Mouse (Mus musculus): Measurements from ENCODE around the gene Mt1.
"Not testable (repeated sequence)": the region's sequence is repeated elsewhere in the genome, so short reads cannot be mapped to it uniquely, and the experiment has no call there.

Mt1 gene
- long read RNA-seq, experiment 1, transcript Mt1-201 (3 exons, 549 nt) = major isoform, 125 of 127 reads
- long read RNA-seq, experiment 1, partial matches to known transcripts = 0 of 127 reads
- long read RNA-seq, experiment 1, other reads (novel, unspliced or antisense) = 0 of 127 reads
- long read RNA-seq, experiment 2, transcript Mt1-201 (3 exons, 549 nt) = major isoform, 267 of 272 reads
- long read RNA-seq, experiment 2, partial matches to known transcripts = 1 of 272 reads
- long read RNA-seq, experiment 2, other reads (novel, unspliced or antisense) = 0 of 272 reads

DNA sequence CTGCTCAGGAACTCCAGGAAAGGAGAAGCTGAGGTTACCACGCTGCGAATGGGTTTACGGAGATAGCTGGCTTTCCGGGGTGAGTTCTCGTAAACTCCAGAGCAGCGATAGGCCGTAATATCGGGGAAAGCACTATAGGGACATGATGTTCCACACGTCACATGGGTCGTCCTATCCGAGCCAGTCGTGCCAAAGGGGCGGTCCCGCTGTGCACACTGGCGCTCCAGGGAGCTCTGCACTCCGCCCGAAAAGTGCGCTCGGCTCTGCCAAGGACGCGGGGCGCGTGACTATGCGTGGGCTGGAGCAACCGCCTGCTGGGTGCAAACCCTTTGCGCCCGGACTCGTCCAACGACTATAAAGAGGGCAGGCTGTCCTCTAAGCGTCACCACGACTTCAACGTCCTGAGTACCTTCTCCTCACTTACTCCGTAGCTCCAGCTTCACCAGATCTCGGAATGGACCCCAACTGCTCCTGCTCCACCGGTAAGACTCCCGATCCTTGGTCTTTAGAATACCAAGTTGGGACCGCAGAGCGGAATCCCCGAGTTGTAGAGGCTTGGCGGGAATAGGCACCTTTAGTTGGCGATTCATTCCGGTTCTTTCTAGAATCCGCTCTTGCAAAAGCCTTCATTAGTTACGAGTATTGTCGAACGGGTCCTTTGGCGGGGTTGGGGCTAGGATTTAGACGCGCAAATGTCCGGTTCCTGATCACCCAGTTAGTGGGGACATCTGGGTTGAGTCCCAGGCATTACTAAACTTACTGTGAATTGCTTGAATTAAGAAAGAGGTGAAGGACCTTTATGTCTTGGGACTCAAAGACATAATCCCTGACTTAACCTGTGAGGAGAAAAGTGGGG lies at the start of gene Mt1:
TSS of gene Mt1 (plus strand) at position 226 of the 856 bp plus-strand sequence.
- intact Hi-C loops (cut with DNase I) = no loop called here

DNA sequence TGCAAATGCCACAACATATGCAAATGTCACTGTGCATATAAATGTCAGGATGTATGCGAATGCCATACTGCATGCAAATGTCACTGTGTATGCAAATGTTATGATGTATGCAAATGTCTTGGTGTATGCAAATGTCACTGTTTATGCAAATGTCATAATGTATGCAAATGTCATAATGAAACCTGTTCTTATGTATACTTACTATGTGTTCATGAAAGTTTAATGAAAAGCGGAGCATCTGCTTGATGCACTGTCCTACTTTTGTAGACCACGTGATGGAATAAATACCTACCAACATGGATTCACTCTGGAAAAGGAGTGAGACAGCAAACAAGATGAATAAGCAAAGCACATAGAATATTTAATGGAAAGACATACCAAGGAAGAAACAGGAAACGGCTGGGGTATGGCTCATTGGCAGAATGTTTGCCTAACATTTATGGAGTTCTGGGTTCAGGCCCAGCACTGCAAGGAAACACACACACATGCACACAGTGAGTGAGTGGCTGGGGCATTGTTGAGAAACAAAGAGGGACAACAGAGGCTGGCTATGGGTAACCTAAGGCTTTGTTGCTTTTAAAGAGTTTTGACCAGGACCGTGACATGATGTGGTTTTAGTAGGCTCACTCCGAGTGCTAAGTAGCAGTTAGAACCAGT lies 49.6 kb upstream of the Mt1 start:
- intact Hi-C loops (cut with DNase I) = no loop called here

DNA sequence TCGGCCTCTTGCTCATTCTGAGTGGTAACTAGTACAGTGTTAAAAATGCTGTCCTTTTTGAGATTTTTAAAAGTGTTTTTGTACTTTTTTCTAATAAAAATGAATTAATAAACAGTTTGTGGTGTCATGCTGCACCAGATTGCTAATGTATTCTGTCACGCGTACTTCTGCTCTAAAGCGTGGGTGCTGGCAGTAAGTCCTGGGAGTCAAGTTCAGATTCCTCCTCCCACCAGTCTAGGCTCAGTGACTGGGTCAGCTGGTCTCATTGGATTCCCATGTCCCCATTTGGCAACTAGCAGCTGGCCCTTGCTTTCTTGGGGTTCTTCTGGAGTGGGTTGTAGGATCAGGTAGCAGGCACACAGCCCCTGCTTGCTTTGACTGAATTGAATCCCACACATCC lies 48.8 kb upstream of the Mt1 start:
- intact Hi-C loops (cut with DNase I) = no loop called here

DNA sequence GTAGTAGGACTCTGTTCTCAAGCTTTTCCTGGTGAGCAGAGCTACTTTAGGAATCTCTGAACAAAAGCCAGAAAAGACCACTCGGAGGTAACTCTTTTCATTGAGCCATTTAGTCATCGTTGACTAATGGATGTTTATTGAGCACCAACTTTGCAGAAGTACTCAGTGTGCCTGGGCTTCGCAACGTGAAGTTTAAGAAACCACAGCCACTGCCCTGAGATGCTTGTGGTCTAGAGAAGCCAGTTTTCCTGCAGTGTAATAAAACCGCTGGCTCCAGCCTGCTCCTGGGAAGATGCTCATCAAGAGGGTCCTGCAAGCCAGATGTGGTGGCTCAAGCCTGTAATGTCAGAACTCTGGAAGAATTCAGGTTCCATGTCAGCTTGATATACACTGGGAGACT lies 46.8 kb upstream of the Mt1 start:
- intact Hi-C loops (cut with DNase I) = no loop called here

DNA sequence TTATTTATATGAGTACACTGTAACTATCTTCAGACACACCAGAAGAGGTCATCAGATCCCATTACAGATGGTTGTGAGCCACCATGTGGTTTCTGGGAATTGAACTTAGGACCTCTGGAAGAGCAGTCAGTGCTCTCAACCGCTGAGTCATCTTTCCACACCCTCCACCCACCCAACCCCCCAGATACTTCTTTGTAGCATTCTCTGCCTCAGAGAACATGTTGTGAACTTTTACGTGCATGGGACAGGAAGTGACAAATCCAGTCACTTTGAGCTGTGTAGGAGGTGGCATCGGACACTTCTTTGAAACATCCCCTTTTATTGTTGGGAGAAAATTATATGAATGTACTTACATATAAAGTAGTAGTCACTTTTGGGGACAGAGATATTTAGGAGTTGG lies 44.3 kb upstream of the Mt1 start:
- intact Hi-C loops (cut with DNase I) = not testable (repeated sequence)

DNA sequence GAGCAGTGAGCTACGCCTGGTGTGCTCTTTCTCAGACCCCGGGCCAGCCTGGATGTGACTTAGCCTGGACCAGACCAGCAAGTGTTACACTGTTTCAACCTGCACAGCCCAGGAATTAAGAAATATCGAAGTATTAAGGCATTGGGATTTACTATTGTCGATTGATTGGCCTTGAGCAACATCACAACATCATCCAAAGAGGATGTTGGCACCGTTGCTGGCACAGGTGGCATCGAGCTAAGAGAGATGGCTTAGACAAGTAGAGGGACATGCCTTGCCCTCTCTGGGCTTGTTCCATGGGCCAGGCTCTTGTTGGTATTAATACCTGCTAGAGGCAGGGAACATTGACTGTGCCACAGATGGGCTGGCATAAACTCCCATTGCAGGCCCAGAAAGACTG lies 43.3 kb upstream of the Mt1 start:
- intact Hi-C loops (cut with DNase I) = no loop called here

DNA sequence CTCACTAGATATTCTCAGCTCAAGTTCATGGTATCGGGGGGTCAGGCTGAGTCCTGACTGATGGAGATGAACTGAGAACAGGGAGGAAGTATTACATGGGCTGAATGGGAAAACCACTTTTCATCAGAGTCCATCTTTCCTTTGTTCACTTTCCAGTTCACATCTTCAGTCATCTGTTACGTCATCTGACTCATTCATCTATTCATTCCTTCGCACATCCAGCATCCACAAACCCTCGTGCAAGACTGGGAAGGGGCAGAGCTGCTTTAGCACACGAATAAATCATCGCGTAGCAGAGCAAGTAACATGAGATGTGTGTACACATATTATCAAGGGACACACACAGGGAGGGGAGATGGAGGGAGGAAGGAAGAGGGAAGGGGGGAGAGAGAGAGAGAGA lies 42.7 kb upstream of the Mt1 start:
- intact Hi-C loops (cut with DNase I) = no loop called here

DNA sequence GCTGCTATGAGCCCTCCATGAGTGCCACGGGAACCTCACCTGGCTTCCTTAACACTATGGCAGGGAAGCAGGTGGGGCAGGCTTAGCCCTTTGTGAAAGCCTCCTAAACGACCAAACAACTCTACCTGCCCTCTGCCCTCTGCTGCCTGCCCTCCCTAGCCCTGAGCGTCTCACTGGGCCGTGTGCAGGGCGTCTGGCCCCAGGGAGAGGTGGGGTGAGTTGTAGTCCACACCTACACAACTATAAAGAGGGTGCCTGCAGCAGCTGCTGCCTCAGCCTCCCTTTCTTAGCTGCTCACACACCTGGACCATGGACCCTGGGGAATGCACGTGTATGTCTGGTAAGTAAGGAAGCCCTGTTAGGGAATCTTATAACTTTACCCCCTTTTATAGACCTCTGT lies 41.9 kb upstream of the Mt1 start, which contains the start of gene Mt4:
TSS of gene Mt4 (plus strand) at position 265 of the 400 bp plus-strand sequence.
- intact Hi-C loops (cut with DNase I) = no loop called here

DNA sequence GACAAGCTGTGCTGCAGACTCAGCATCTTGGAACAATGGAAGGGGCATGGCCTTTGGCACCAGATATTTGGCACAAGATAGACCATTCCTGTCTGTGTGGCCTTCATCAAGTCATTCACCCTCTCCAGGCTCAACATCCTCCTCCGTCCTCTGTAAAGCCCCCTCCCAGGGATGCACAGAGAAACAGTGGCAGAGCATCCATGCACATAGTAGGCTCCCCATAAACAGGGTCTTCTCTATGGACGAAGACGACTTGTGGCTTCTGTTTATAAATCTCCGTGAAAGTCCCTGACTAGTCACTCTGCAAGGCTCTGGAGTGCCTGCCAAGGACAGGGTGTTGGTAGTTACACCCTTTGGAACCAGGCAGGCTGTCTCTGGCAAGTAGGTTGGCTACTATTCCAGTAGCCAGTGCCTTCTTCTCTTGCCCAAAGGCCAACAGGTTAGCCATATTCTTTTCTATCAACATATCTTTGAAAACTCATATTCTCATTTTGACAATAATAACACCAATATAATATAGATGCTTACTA lies 38.6 kb upstream of the Mt1 start:
- intact Hi-C loops (cut with DNase I) = no loop called here

DNA sequence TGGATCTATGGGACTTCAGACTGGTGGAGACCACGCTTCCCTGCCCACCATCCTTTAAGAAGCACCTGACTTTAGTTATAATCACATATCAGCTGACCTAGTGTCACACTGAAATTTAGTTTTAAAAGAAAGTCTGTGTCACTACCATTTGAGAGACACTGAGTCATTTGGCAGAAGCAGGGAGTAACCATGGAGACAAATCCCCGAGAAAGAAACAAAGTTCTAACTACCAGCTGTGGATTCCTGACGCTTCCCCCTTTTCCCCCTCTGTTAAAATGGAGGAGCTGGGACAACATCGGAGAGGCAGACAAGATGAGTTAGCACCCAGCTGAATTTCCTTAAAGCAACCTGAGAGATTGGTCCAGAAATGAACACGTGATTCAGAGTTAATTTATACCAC lies 30.6 kb upstream of the Mt1 start:
- intact Hi-C loops (cut with DNase I) = no loop called here

DNA sequence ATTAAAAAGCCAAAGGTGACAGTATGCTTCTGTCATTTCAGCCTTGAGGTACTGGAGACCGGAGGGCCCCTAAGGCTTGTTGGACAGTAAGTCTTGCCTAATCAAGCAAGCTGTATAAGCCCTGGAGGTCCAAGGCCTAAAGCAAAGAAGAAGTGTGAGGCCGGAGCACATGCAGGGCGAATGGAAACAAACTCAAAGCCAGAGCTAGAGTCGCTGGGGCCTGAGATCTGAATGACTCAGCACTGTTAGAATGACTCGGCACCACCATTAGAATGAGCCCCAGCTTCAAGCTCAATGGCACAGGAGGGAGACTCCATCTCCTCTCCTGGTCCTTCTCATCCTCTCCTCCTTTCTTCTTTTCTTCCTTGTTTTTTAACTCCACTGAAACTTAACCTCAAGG lies 28.0 kb upstream of the Mt1 start:
- intact Hi-C loops (cut with DNase I) = loop anchor here (5.0 kb wide), 1 partner anchor 39 kb away; no protein-coding TSS in a partner anchor

DNA sequence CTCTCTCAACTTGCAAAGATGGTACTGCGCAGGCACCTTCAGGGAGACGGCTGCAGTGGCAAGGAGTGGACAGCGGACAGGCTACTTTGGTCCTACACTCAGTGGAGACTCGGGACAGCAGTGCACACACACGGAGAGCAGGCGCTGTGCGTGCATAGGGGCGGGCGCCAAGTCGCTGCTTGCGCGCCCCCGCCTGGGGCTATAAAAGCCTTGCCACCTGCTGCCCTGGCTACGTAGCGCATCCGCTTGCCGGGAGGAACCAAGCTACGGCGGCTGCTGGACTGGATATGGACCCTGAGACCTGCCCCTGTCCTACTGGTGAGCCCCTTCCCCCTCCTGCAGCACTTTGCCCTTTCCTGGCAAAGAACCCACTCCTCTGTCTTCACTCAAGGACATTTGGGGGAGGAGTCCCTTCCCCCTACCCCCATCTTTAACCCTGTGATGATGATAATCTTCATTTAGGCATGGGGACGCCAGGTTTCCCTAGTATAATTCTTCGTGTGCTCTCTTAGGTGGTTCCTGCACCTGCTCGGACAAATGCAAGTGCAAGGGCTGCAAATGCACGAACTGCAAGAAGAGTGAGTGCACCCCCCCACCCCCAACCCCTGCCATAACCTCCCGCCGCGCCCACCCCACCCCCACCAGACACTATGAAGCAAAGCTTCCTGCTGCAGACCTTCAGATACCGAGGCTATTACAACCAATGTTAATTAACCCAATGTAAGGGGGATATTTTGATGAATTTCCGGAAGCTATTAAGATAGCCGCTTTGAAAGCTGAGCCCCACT lies 26.2 kb upstream of the Mt1 start, which contains the start of gene Mt3:
TSS of gene Mt3 (plus strand) at position 95 of the 788 bp plus-strand sequence.
- intact Hi-C loops (cut with DNase I) = loop anchor here (5.0 kb wide), 1 partner anchor 40 kb away; no protein-coding TSS in a partner anchor

DNA sequence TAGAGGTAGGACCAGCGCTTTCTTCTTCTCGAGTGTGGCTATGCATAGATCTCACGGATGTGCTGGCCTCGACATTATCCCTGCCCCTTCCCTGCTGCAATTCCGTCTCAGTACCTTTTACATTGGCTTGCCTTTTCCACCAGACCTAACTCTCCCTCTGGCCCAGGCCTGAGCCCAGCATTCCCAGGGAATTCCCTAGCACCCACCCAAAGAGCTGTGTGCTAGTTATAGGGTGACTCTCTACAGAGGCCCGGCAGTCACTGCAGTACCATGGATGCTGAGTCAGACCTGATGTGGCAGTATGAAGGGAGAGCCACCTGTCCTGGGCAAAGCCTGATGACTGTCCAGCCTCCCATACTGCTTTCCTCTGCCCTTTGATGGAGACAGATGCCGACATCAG lies 25.4 kb upstream of the Mt1 start:
- intact Hi-C loops (cut with DNase I) = loop anchor here (5.0 kb wide), 1 partner anchor 41 kb away; no protein-coding TSS in a partner anchor

DNA sequence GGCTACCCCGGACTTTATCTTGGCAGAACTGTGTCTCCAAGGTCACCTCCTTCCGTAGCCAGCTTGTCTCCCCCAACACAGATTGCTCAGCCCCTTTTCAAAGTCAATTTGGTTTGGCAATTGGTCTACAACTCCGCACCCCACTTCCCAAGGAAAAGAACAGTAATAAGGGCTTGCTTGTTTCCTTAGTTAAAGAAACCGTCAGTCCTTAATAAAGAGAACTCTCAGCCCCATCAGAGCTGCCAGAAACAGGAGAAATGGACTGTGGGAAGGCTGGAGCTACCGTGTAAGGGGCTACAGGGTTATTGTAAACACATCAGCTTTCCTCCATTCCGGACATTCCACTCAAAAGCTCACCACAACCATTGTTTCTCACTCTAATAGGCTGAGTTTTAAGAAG lies 24.3 kb upstream of the Mt1 start:
- intact Hi-C loops (cut with DNase I) = loop anchor here (5.0 kb wide), 1 partner anchor 42 kb away; no protein-coding TSS in a partner anchor

DNA sequence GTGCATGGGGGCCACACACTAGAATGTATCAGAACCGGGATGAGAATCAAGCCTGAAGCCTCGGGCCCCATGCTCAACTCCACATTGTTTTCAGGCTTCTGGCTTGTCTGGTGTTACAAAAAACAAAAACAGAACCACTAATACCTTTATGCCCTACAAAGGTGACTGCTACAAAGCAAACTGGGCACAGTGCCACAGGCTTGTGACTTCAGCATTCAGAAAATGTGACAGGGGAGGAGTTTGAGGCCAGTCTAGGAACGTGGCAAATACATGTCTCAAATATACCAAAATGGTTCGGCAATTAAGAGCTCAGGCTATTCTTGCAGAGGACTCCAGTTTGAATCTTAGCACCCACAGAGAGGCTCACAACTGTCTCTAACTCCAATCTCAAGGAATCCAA lies 22.8 kb upstream of the Mt1 start:
- intact Hi-C loops (cut with DNase I) = no loop called here

DNA sequence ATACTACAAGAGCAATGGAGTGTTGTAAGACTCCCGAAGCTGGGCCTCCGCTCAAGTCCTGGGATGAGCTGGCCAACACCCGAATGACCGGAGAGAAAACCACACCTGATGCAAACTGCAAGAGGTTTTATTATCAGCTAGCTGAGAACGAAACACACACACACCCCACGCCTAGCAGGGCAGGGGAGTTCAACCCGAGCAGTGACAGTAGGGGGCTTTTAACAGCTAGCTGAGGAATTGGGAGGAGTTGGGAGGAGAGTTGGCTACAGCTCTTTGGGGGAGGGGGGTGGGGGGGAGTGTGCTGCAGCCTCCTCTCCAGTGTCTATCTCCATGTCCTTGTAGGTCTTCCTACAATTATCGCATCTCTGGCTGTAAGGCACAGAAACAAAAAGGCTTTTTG lies 13.1 kb upstream of the Mt1 start:
- intact Hi-C loops (cut with DNase I) = loop anchor here (2.0 kb wide), 1 partner anchor 33 kb away; no protein-coding TSS in a partner anchor

DNA sequence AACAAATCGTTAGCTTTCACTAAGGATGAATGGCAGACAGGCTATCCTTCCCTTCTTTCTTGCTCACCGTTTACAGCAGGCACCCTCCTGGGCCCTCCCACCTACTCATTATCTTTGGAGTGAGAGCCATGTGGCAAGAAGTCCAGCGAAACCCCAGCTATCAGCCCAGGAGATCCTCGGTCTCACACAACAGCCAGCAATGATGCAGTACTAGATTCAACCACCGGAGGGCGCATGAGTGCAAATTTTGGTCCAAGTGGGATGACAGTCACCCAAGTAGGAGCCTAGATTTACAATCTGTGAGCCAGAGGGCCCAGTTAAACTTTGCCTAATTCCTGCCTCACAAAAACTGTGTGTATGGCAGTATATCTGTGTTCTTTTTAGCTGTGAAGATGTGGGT lies 11.6 kb upstream of the Mt1 start:
- intact Hi-C loops (cut with DNase I) = loop anchor here (2.0 kb wide), 1 partner anchor 32 kb away; no protein-coding TSS in a partner anchor

DNA sequence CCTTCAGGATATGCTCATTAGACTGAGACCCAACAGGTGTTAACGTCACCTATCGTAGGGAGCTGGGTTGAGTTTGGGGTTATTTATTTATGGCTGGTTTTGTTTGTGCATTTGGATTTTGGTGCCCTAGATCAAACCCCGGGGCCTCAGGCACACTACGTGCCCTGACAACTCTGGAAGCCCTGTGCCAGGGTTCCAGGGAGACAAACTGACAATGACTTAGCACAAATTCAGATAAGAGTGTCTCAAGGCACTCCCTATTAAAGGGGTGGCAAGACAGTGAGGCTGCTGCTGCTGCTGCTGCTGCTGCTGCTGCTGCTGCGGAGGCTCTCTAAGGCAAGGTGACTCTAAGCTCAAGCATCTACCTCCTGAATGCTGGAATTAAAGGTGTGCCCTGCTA lies 9.3 kb upstream of the Mt1 start:
- intact Hi-C loops (cut with DNase I) = no loop called here

DNA sequence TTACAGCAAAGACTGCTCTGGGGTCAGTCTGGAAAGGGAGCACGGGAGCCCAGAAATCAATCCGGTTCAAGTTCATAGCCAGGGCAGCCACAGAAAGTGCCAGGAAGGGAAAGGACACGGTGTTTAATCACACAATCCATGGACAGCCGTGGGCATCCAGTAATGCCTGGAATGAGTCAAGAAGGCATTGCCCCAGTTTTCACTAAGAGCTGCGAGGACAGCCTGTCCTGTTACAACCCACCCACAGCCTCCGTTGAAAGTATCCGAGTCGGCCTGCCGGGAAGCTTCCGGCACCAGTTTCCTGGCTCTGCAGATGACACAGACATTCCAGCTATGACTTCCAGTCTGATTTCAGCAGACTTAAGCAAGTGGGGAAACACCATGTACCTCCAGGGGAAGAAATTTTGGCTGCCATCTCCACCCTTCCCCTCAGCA lies 7.5 kb upstream of the Mt1 start:
- intact Hi-C loops (cut with DNase I) = no loop called here

DNA sequence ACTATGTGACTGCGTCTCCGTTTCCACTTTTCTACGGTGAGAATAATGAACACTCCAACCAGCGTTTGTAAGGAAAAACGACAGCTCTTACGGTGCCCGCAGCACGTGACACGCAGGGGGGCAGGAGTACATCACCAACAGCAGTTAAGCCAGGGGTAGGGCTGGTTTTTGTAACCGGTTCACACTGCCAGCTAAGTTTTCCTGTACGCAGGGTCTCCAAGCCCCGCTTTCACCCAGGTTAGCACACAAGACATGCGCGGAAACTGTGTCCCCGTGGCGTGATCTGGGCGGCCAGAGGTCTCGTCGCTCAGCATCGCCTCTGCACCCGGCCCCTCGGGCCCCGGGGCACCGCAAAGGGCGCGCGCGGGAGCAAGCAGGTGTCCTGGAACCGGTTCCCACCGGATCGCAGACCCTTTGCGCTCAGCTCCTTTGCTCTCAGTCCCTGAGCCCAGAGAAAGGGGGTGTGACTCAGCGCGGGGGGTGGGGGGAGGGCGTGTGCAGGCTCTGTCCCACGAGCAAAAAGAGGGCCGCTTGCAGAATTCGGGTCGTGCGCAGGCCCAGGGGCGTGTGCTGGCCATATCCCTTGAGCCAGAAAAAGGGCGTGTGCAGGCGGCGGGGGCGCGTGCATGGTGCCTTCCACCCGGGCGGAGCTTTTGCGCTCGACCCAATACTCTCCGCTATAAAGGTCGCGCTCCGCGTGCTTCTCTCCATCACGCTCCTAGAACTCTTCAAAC lies 6.6 kb upstream of the Mt1 start, which contains the start of gene Mt2:
TSS of gene Mt2 (plus strand) at position 590 of the 734 bp plus-strand sequence.
- intact Hi-C loops (cut with DNase I) = no loop called here
